Mouse (Mus musculus) cerebellum, adult 2 months (tissue): ENCODE data around the gene Cox10.

Source experiments
- CTCF ChIP-seq: fragments of 200-500 bp; IDR thresholded peaks from 2 replicates; pipeline ENCODE4 v1.5.1; 2011; ENCODE audit warnings: low read depth, mild to moderate bottlenecking, control low read depth, low read length, moderate library complexity, borderline replicate concordance; ENCODE audit not compliant: insufficient read depth
- POLR2A ChIP-seq: fragments of 200-500 bp; IDR thresholded peaks from 2 replicates; pipeline ENCODE4 v1.6.1; 2011; ENCODE audit warnings: low read length, control low read depth, borderline replicate concordance; ENCODE audit not compliant: insufficient read depth

DNA sequence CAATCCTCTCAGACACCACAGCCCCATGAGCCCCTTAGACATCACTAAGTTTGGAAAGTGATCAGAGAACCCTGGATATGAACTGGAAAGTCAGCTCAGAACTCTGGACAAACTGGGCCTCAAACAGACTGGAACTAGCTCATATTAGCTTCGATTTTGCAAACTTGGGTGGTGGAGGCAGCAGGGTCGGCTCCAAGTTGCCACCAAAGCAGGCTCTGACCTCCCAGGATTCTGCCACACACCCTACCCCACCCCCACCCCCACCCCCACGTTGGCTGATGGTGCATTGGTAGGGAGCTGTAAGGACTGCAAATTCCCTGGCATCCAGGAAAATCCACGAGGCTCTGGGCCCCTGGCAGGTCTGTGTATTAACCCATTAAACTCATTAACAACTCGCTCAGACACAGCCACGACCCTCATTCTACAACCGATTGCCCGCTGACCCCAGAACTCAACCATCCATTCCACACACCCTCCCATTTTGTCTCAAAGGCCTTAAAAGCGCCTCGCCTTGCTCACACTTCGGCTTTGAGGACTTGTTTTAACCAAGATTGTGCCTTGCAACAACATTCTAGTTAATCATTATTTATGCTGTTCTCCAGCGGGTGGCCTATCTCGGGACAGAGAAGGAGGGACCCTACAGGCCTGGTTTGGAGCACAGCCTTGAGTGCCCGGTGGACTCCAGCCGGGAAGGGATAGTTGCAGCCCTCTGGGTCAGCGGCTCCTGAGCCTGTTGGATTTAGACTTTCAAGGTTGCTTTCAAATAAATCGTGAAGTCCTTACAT lies 160.8 kb downstream of the Cox10 start:
- no peak for TF ChIP-seq CTCF
- no peak for TF ChIP-seq POLR2A
